Mouse (Mus musculus) liver, postnatal 0 days (tissue): ENCODE results near the gene Col2a1.

Experiments
- CTCF ChIP-seq: sonication (generic); IDR thresholded peaks from 2 replicates; pipeline ENCODE4 v1.5.1; 2016; ENCODE audit warnings: antibody characterized with exemption, low read depth
- EP300 ChIP-seq: IDR thresholded peaks from 2 replicates; pipeline ENCODE4 v1.6.1; 2016; ENCODE audit warnings: antibody characterized with exemption, low read depth, mild to moderate bottlenecking

GRCm38 (mm10) chr15:97945656-97946315 lies 58.7 kb downstream of the Col2a1 start:
- TF ChIP-seq CTCF = no peak
- TF ChIP-seq EP300 = no peak
